Mouse (Mus musculus) stomach, postnatal 0 days (tissue): Measurements from ENCODE around the gene Limk1. TPM values are rescaled to one million over a fixed set of nuclear protein-coding genes. Genes with fewer than 3 reads are reported as not detected.
A peak's percentile ranks its signal among the peaks of the same experiment; 100 is the strongest.
"Not testable (repeated sequence)": the region's sequence is repeated elsewhere in the genome, so short reads cannot be mapped to it uniquely, and the experiment has no call there.

Source experiments
- ATAC-seq: fragments of 200-750 bp; cut with Nextera tagmentation; 2 replicates; pipeline ENCODE4 v1.8.0; 2017; ENCODE audit not compliant: low FRiP score, low TSS enrichment
- DNase-seq: peaks from one replicate; pipeline ENCODE4 v3.0.0-alpha.2; 2016; ENCODE audit warnings: low spot score
- H3K27ac ChIP-seq: fragments of 300-500 bp; sonication (generic); replicated peaks from 2 replicates; pipeline ENCODE4 v1.5.1; 2014; ENCODE audit warnings: mild to moderate bottlenecking, control low read depth
- H3K27me3 ChIP-seq: fragments of 300-500 bp; sonication (generic); 2 replicates; pipeline ENCODE4 v1.6.1; 2014; ENCODE audit warnings: low read length; ENCODE audit not compliant: control insufficient read depth, insufficient read depth
- H3K36me3 ChIP-seq: fragments of 300-500 bp; sonication (generic); 2 replicates; pipeline ENCODE4 v1.6.1; 2014; ENCODE audit warnings: low read length, mixed read lengths; ENCODE audit not compliant: control insufficient read depth, insufficient read depth
- H3K4me1 ChIP-seq: fragments of 300-500 bp; sonication (generic); replicated peaks from 2 replicates; pipeline ENCODE4 v1.6.1; 2014; ENCODE audit warnings: antibody characterized with exemption; ENCODE audit not compliant: control insufficient read depth, insufficient read depth
- H3K4me2 ChIP-seq: fragments of 300-500 bp; sonication (generic); replicated peaks from 2 replicates; pipeline ENCODE4 v1.6.1; 2014; ENCODE audit warnings: low read depth, mild to moderate bottlenecking, control low read depth, moderate library complexity
- H3K4me3 ChIP-seq: fragments of 300-500 bp; sonication (generic); 2 replicates; pipeline ENCODE4 v1.5.1; 2014; ENCODE audit warnings: low read depth, low read length, control low read depth
- H3K9ac ChIP-seq: fragments of 300-500 bp; sonication (generic); 2 replicates; pipeline ENCODE4 v1.6.1; 2014; ENCODE audit warnings: mild to moderate bottlenecking, low read length, control low read depth, mixed read lengths
- H3K9me3 ChIP-seq: fragments of 300-500 bp; sonication (generic); 2 replicates; pipeline ENCODE4 v1.6.1; 2016; ENCODE audit warnings: low read length; ENCODE audit not compliant: control insufficient read depth
- CTCF ChIP-seq: IDR thresholded peaks from 2 replicates; pipeline ENCODE4 v1.5.1; 2016; ENCODE audit warnings: antibody characterized with exemption, low read depth, mild to moderate bottlenecking, moderate library complexity
- EP300 ChIP-seq: optimal IDR thresholded peaks from 2 replicates; pipeline ENCODE3; 2016; ENCODE audit warnings: antibody characterized with exemption
- WGBS: fragments of 180-500 bp; shearing (Covaris S2); extraction: QIAGEN DNeasy Blood & Tissue Kit; methylation state at CpG from one replicate; pipeline ENCODE4 v1.1.7; 2014; 5-methylcytosine and 5-hydroxymethylcytosine counted together
- polyA plus RNA-seq: library from polyadenylated mRNA; unstranded; fragments of >200 nt; fragmentation: Nextera tagmentation; extraction: Ambion mirVana; gene quantifications from 2 replicates; pipeline ENCODE4 v1.2.1, GENCODE M21; 2015

Gene Limk1
- polyA plus RNA-seq, 1 experiment from 2014 or later: 1.9 TPM

DNA sequence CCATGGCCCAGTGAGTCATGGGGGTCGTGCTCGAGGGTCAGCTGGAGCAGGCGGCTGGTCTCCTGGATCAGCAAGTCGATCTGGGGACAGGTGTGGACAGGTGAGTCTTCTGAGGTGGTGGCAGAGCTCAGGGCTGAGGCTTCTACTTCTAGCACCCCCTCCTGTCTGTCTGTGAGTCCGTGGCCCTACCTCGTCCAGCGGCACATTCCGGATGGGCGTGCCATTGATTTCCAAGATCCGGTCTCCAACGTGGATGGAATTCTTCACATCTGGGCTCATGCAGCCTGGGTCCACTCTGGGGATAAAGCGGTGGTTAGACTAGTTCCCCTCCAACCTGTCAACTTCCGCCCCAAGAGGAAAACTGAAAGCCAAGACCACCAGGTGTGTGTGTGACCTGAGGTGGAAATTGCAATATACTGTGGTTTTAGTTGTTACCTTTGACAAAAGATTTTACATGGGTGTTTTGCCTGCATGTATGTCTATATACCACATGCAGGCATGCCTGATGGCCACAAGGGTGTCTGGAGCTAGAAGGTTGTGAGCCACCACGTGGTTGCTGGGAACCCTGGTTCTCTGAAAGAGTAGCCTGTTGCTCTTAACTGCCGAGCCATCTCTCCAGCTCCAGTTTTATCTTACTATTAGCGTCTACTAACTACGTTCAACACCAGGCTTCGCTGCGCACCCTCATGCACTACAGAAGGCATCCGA is 19.2 kb downstream of the Limk1 start:
- no peaks in the 10 kb centered on the region for H3K9me3 ChIP-seq
- TF ChIP-seq CTCF (peak; percentile 39), EP300 (no peak)
- peaks cover 8% of the 10 kb centered on the region; the same call in 1 of the 2 replicates for H3K36me3 ChIP-seq
- no peaks in the 10 kb centered on the region for H3K27me3 ChIP-seq
- no peak for ATAC-seq
- no peak overlapping the region for H3K4me2 ChIP-seq
- 79% methylated on average over 20 of the region's 20 CpGs for WGBS
- no peak overlapping the region for H3K9ac ChIP-seq
- DNase-seq: no peak
- no peak overlapping the region for H3K27ac ChIP-seq
- H3K4me1 ChIP-seq: no peaks in the 10 kb centered on the region
- H3K4me3 ChIP-seq: no peak overlapping the region

DNA sequence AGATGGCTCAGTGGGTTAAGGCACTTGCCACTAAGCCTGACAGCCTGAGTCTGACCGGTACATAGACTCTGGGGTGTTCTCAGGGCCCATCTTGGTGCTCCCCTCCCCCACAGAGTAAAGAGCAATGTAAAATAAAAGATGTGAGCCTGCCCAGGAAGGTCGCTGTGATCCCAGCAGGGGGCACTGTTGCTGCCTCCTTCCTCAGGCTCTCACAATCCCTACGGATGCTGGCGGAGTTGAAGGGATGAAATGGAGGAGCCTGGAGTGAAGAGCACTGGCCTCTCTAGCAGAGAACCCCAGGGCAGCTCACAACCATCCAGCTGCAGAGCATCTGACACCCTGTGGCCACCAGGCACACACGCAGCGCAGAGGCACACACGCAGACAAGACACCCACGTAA is 19.9 kb downstream of the Limk1 start:
- Histone ChIP-seq H3K9me3 (no peaks in the 10 kb centered on the region), H3K27ac (no peak overlapping the region), H3K27me3 (no peaks in the 10 kb centered on the region), H3K9ac (no peak overlapping the region), H3K4me1 (no peaks in the 10 kb centered on the region), H3K36me3 (peaks cover 8% of the 10 kb centered on the region; the same call in 1 of the 2 replicates), H3K4me2 (no peak overlapping the region), H3K4me3 (no peak overlapping the region)
- TF ChIP-seq EP300 (no peak), CTCF (peak; percentile 77)
- peak; percentile 36 for DNase-seq
- WGBS: 58% methylated on average over 8 of the region's 8 CpGs
- peak; percentile 23; the same call in 1 of the 2 replicates for ATAC-seq

DNA sequence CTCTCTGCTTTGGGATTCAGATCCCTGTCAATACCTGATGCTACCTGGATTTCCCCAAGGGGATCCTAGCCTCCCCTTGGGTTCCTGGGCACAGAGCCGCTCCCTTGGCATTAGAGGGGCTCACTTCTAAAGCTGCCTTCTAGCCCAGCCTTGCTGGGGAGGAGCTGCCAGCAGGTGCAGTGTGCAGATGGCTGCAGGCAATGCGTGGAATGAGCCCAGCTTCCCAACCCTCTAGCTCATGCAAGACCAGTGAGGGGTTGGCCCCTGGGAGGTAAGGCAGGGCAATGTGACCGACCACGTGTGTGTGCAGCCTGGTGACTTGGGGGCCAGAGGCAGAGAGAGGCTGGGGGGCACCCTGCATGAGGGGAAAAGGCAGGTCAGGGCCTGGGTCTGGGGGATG is 31.7 kb downstream of the Limk1 start:
- H3K4me2 ChIP-seq: no peak overlapping the region
- H3K9me3 ChIP-seq: no peaks in the 10 kb centered on the region
- H3K36me3 ChIP-seq: no peaks in the 10 kb centered on the region; the same call in 1 of the 2 replicates
- no peak overlapping the region for H3K27ac ChIP-seq
- 78% methylated on average over 4 of the region's 4 CpGs for WGBS
- no peak for ATAC-seq
- H3K4me1 ChIP-seq: no peaks in the 10 kb centered on the region
- TF ChIP-seq CTCF (no peak), EP300 (no peak)
- no peaks in the 10 kb centered on the region for H3K27me3 ChIP-seq
- H3K4me3 ChIP-seq: no peak overlapping the region
- DNase-seq: no peak
- H3K9ac ChIP-seq: no peak overlapping the region

DNA sequence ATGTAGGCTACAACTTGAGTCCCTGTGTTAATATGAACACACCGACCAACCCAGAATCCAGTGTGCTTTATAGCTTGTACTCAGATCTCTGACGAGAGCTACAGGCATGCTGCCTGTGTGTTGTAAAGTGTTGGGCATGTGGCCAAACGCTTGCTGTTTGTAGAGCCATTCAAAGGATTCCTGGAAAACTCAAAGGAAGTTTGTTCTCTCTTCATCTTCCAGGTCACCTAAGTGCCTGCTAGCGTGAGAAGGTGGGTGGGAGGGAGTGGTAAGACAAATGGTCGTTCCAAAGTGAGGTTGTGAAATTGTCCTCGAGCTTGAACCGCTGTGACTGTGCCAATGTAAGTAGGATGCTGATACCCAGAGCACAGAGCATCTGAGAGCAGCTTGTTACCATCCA is 36.4 kb downstream of the Limk1 start:
- no peaks in the 10 kb centered on the region for H3K4me1 ChIP-seq
- TF ChIP-seq EP300 (no peak), CTCF (no peak)
- ATAC-seq (peak; percentile 81), DNase-seq (peak; percentile 80)
- no peaks in the 10 kb centered on the region for H3K9me3 ChIP-seq
- no peak overlapping the region for H3K4me2 ChIP-seq
- H3K36me3 ChIP-seq: no peaks in the 10 kb centered on the region; the same call in 1 of the 2 replicates
- 11% methylated on average over 7 of the region's 7 CpGs for WGBS
- no peak overlapping the region for H3K9ac ChIP-seq
- H3K27ac ChIP-seq: no peak overlapping the region; the same call in 1 of the 2 replicates
- no peaks in the 10 kb centered on the region for H3K27me3 ChIP-seq
- H3K4me3 ChIP-seq: no peak overlapping the region

DNA sequence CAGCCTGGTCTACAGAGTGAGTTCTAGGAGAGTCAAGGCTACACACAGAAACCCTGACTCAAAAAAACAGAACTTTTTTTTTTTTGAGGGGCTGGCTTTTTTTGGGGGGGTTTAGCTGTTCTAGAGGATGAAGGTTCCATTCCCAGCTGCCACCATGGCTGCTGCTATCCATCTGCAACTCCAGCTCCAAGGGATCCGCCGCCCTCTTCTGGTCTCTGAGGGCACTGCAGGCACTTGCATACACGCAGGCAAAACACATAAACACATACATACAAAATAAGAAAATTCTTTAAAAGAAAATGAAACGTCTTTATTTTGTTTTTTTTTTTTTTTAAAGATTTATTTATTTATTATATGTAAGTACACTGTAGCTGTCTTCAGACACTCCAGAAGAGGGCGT is 37.5 kb downstream of the Limk1 start:
- TF ChIP-seq EP300 (no peak), CTCF (peak; percentile 72)
- no peaks in the 10 kb centered on the region for H3K27me3 ChIP-seq
- 46% methylated on average over 4 of the region's 5 CpGs for WGBS
- DNase-seq: peak; percentile 64
- no peak overlapping the region for H3K9ac ChIP-seq
- H3K4me2 ChIP-seq: no peak overlapping the region
- ATAC-seq: no peak
- H3K27ac ChIP-seq: no peak overlapping the region
- H3K4me1 ChIP-seq: no peaks in the 10 kb centered on the region
- H3K9me3 ChIP-seq: no peaks in the 10 kb centered on the region
- H3K36me3 ChIP-seq: no peaks in the 10 kb centered on the region
- no peak overlapping the region for H3K4me3 ChIP-seq

DNA sequence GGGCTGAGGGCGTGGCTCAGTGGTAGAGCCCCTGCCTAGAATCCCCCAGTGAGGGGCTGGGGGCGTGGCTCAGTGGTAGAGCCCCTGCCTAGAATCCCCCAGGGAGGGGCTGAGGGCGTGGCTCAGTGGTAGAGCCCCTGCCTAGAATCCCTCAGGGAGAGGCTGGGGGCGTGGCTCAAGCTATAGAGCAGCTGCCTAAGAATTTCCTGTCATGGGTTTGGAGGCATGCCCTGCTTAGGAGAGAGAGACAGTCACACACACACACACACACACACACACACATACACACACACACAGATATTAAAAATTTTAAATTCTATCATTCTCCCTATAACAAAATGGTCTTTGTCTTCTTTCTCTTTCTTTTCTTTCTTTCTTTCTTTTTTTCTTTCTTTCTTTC is 39.4 kb downstream of the Limk1 start:
- ATAC-seq, H3K4me3 ChIP-seq, H3K9ac ChIP-seq, DNase-seq, H3K4me2 ChIP-seq, H3K27me3 ChIP-seq, H3K36me3 ChIP-seq, H3K9me3 ChIP-seq, H3K27ac ChIP-seq, H3K4me1 ChIP-seq: not testable (repeated sequence)
- WGBS: 82% methylated on average over 2 of the region's 4 CpGs
